Mouse (Mus musculus) heart, embryonic 15.5 days (tissue): ENCODE measurements around the gene Tarsl2. TPM values are rescaled to one million over a fixed set of nuclear protein-coding genes. Genes with fewer than 3 reads are reported as not detected.

ENCODE experiments used
- ATAC-seq: fragments of 200-750 bp; cut with Nextera tagmentation; replicated peaks from 2 replicates; pipeline ENCODE4 v1.8.0; 2017; ENCODE audit warnings: low read depth, moderate TSS enrichment; ENCODE audit not compliant: insufficient number of reproducible peaks, insufficient read depth, low FRiP score
- H3K27ac ChIP-seq: fragments of 300-500 bp; sonication (generic); 2 replicates; pipeline ENCODE4 v1.5.1; 2015; ENCODE audit warnings: mild to moderate bottlenecking, inconsistent platforms
- H3K27me3 ChIP-seq: fragments of 300-500 bp; sonication (generic); 2 replicates; pipeline ENCODE4 v1.6.1; 2015; ENCODE audit warnings: inconsistent platforms
- H3K36me3 ChIP-seq: fragments of 300-500 bp; sonication (generic); 2 replicates; pipeline ENCODE4 v1.6.1; 2015; ENCODE audit warnings: mild to moderate bottlenecking, inconsistent platforms
- H3K4me1 ChIP-seq: fragments of 300-500 bp; sonication (generic); replicated peaks from 2 replicates; pipeline ENCODE4 v1.6.1; 2015; ENCODE audit warnings: inconsistent platforms
- H3K4me2 ChIP-seq: fragments of 300-500 bp; sonication (generic); 2 replicates; pipeline ENCODE4 v1.6.1; 2015; ENCODE audit warnings: inconsistent platforms, mild to moderate bottlenecking, moderate library complexity
- H3K4me3 ChIP-seq: fragments of 300-500 bp; sonication (generic); 2 replicates; pipeline ENCODE4 v1.5.1; 2015; ENCODE audit warnings: mild to moderate bottlenecking, inconsistent platforms
- H3K9ac ChIP-seq: fragments of 300-500 bp; sonication (generic); 2 replicates; pipeline ENCODE4 v1.6.1; 2015; ENCODE audit warnings: mild to moderate bottlenecking, inconsistent platforms
- H3K9me3 ChIP-seq: fragments of 300-500 bp; sonication (generic); replicated peaks from 2 replicates; pipeline ENCODE4 v1.6.1; 2016; ENCODE audit warnings: inconsistent platforms
- WGBS: fragments of 180-500 bp; shearing (Covaris S2); methylation state at CpG from one replicate; pipeline ENCODE4 v1.1.7; 2015; ENCODE audit warnings: mixed read lengths; 5-methylcytosine and 5-hydroxymethylcytosine counted together
- polyA plus RNA-seq: library from polyadenylated mRNA; unstranded; fragments of >200 nt; fragmentation: Nextera tagmentation; extraction: Ambion mirVana; gene quantifications from 2 replicates; pipeline ENCODE4 v1.2.1, GENCODE M21; 2015

Tarsl2 gene
- polyA plus RNA-seq, 1 experiment from 2014 or later, result 17.0 TPM

DNA sequence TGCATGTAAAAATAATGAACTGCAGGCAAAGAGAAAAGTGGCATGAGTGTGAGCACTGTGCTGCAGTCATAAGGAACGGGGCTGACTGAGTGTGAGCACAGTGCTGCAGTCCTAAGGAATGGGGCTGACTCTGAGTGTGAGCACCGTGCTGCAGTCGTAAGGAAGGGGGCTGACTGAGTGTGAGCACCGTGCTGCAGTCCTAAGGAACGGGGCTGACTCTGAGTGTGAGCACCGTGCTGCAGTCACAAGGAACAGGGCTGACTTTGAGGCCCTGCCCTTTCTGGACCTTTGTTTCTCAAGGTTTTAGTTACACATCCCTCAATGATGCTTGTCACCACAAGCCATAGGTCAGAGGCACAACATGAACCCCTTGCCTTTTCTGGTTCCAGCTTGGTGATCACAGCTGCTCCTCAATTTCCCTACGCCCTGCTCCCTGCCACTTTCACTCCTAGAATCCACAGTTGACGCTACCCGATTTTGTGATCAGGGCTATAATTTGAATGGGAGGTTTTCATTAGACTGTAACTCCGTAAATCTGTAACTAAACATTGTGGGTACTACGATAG, 18.6 kb downstream of the Tarsl2 start:
- ATAC-seq, result no peak
- H3K36me3 ChIP-seq, result peaks cover 2% of the 10 kb centered on the region; the same call in 1 of the 2 replicates
- H3K9ac ChIP-seq, result no peak overlapping the region
- no peaks in the 10 kb centered on the region for H3K9me3 ChIP-seq
- H3K4me2 ChIP-seq, result no peak overlapping the region
- H3K4me3 ChIP-seq, result no peak overlapping the region
- H3K4me1 ChIP-seq, result no peaks in the 10 kb centered on the region
- no peak overlapping the region for H3K27ac ChIP-seq
- 80% methylated on average over 11 of the region's 11 CpGs for WGBS
- no peaks in the 10 kb centered on the region for H3K27me3 ChIP-seq

DNA sequence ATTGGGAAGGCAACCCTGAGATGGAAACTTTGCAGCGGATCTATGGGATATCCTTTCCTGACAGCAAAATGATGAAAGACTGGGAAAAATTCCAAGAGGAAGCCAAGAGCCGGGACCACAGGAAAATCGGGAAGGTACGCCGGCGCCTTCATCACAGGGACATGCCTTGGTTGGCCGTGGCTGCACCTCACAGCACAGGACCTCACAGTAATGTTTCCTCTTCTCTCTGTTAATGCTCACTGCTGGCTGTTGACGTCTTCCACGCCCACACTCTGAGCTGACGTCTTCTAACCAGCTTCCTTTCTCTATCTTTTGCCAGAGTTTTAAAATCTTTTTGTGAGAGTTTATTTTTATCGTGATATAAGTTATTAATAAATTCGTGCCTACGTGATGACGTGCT, 19.2 kb downstream of the Tarsl2 start:
- peak; percentile 60; the same call in 1 of the 2 replicates for ATAC-seq
- Histone ChIP-seq H3K27ac (no peak overlapping the region), H3K9me3 (no peaks in the 10 kb centered on the region), H3K9ac (no peak overlapping the region), H3K27me3 (no peaks in the 10 kb centered on the region), H3K4me2 (no peak overlapping the region), H3K4me1 (no peaks in the 10 kb centered on the region), H3K36me3 (peaks cover 4% of the 10 kb centered on the region; the same call in 1 of the 2 replicates), H3K4me3 (no peak overlapping the region)
- 47% methylated on average over 14 of the region's 14 CpGs for WGBS

DNA sequence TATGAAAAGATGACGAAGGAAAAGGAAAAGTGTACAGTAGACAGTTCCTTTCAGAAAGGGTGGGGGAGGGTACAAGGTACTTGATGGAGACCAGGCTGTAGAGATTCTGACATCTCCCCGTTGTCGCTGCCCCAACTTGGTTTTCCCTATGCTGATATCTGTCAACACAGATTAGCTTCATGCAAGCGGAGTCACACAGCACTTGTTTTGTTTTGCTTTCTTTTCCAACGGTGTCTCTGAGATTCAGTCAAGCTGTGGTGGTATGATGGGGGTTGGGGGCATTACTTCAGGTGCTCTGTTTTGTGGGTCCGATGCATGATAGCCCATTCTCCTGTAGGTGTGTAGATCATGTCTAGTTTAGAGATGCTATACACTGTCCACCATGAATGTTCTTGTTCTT, 22.8 kb downstream of the Tarsl2 start:
- Histone ChIP-seq H3K9me3 (no peaks in the 10 kb centered on the region), H3K9ac (no peak overlapping the region), H3K4me1 (no peaks in the 10 kb centered on the region), H3K4me2 (no peak overlapping the region), H3K36me3 (peaks cover 9% of the 10 kb centered on the region; the same call in 1 of the 2 replicates), H3K4me3 (no peak overlapping the region), H3K27ac (no peak overlapping the region), H3K27me3 (no peaks in the 10 kb centered on the region)
- 75% methylated on average over 6 of the region's 6 CpGs for WGBS
- ATAC-seq, result no peak

DNA sequence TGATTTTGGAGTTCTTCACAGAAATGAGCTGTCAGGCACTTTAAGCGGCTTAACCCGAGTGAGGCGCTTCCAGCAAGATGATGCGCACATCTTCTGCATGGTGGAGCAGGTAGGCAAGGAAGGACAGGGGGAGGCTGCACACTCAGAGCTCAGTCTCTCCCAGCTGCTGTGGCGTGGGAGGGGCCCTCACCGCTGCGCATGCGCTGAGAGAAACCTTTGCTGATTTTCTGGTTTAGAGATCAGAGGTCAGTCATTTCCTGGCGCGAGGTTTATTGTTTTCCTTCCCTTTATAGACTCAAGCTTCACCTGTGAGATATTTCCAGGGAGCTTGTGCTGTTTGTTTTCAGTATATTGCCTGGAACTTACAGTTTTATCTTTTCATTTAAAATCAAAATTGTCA, 33.4 kb downstream of the Tarsl2 start:
- Histone ChIP-seq H3K27ac (no peak overlapping the region), H3K4me3 (no peak overlapping the region), H3K9me3 (no peaks in the 10 kb centered on the region), H3K4me1 (no peaks in the 10 kb centered on the region), H3K4me2 (no peak overlapping the region), H3K27me3 (no peaks in the 10 kb centered on the region), H3K9ac (no peak overlapping the region), H3K36me3 (peaks cover 22% of the 10 kb centered on the region)
- WGBS, result 79% methylated on average over 10 of the region's 10 CpGs
- no peak for ATAC-seq

DNA sequence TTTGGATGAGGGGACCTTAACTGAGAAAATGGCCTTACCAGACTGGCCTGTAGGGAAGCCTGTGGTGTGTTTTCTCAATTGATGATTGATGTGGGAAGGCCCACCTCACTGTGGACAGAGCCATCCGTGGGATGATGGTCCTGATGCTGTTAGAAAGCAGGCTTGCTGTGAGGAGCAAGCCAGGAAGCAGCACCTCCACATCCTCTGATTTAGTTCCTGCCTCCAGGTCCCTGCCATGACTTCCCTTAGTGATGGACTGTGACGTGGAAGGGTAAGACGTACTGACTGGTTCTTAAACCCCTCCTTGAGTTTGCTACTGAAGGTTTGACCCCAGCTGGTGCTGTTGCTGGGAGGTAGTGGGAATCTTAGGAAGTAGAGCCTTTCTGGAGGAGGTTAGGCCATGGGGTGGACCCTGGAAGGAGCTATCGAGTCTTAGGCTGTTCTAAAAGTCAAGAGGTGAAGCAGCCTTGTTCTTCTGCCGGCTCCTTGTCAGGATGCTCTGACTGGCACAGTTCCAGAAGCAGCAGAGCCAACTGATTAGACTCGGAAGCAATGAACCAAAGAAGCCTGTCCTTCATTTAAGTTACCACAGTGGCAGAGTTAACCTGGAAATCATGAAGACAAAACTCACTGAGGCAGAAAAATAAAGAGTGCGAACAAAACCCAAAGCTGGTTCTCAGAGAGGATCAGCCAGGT, 34.4 kb downstream of the Tarsl2 start:
- Histone ChIP-seq H3K9me3 (no peaks in the 10 kb centered on the region), H3K4me2 (no peak overlapping the region), H3K9ac (no peak overlapping the region), H3K27me3 (no peaks in the 10 kb centered on the region), H3K27ac (no peak overlapping the region), H3K4me1 (no peaks in the 10 kb centered on the region), H3K36me3 (peaks cover 24% of the 10 kb centered on the region), H3K4me3 (no peak overlapping the region)
- ATAC-seq, result no peak
- 60% methylated on average over 7 of the region's 7 CpGs for WGBS

DNA sequence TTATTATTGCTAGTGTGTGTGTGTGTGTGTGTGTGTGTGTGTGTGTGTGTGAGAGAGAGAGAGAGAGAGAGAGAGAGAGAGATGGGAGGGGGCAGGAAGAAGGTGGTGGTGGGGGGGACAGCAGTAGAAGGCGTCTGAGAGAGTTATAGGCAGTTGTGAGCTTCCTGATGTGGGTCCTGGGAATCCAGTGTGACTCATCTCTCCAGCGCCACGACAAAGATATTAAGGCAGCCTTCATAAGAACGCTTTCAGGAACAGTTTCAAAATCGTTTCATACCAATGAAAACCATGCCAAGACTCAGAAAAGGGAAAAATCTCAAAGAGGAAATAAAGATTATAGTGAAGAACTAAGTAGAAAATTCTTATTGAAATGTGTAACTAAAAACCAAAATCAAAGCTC, 36.5 kb downstream of the Tarsl2 start:
- Histone ChIP-seq H3K9me3 (no peaks in the 10 kb centered on the region), H3K4me2 (no peak overlapping the region), H3K27ac (no peak overlapping the region), H3K9ac (no peak overlapping the region), H3K4me1 (no peaks in the 10 kb centered on the region), H3K4me3 (no peak overlapping the region), H3K36me3 (peaks cover 16% of the 10 kb centered on the region), H3K27me3 (no peaks in the 10 kb centered on the region)
- 55% methylated on average over 5 of the region's 5 CpGs for WGBS
- ATAC-seq, result no peak

DNA sequence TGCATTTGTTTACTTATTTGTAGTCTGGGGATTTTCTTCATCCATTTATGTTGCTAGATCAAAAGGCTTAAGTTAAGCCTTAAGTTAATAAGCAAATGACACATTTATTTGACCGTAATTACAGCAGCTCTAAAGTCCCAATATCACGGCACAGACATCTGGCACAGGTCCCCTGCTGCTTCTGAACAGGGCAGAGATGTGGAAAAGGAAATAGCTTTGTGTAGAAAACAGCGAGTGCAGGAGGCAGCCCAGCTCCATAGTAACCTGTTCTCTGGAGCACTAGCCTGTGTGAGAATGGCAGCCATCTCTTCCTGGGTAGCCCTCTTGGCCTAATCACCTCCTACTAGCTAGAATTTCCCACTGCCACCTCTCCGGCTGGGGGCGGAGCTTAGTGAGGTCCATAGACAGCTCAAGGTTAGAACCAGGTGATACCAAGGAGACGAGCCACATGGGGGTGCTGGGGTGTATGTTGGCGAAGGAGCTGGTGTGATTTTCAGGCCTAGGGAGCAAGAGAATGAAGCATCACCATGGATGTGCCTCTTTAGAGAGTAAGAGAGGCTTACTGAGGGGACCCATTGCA, 39.6 kb downstream of the Tarsl2 start:
- peaks cover 6% of the 10 kb centered on the region for H3K36me3 ChIP-seq
- H3K27ac ChIP-seq, result no peak overlapping the region
- H3K9me3 ChIP-seq, result no peaks in the 10 kb centered on the region
- ATAC-seq, result no peak
- 65% methylated on average over 7 of the region's 7 CpGs for WGBS
- H3K4me3 ChIP-seq, result no peak overlapping the region
- no peak overlapping the region for H3K4me2 ChIP-seq
- H3K9ac ChIP-seq, result no peak overlapping the region
- no peaks in the 10 kb centered on the region for H3K4me1 ChIP-seq
- no peaks in the 10 kb centered on the region for H3K27me3 ChIP-seq

DNA sequence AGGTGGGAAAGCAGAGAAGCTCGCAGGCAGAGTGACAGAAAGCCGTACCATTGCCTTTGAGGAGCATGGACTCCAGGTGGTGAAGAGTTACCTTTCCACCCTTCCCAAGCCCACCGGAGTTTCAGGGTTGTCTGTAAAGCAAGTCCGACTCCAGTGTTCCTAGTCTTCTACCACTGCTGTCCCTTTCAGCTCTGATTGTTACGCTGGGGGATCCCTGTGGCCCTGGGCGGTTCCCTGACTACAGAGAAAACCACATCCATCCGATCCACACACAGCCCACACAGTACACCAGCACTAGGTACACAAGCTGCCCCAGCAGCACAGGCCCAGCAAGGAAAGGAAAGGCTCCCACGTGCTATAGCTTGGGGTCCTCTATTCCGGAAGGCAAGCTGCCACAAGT, 42.0 kb downstream of the Tarsl2 start:
- H3K9ac ChIP-seq, result no peak overlapping the region
- no peaks in the 10 kb centered on the region for H3K9me3 ChIP-seq
- H3K4me2 ChIP-seq, result no peak overlapping the region
- no peak overlapping the region for H3K4me3 ChIP-seq
- no peak for ATAC-seq
- no peaks in the 10 kb centered on the region for H3K4me1 ChIP-seq
- no peak overlapping the region for H3K27ac ChIP-seq
- WGBS, result 93% methylated on average over 9 of the region's 9 CpGs
- H3K36me3 ChIP-seq, result peaks cover 6% of the 10 kb centered on the region
- H3K27me3 ChIP-seq, result no peaks in the 10 kb centered on the region

DNA sequence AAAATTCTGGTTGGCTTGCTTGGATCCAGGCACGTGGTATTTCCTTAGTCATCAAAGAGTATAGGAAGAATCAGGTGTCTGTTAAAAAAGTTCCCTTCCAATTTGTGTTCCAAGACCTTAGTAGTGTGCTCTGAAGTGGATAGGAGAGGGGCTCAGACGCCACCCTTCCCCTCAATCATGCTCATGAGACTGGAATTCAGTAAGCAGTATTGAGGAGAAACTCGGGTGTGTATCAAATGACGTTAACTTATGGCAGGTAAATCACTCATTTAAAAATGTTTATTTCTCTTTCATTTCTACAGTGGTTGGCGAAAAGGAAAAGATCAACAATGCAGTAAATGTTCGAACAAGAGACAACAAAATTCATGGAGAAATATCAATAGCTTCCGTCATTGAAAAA, 46.2 kb downstream of the Tarsl2 start, which contains the start of gene Tm2d3:
Gene Tm2d3, plus strand, starts transcription at position 301 of the 400 bp plus-strand sequence.
- no peaks in the 10 kb centered on the region; the same call in 1 of the 2 replicates for H3K36me3 ChIP-seq
- no peaks in the 10 kb centered on the region for H3K9me3 ChIP-seq
- H3K9ac ChIP-seq, result no peak within 1 kb of the TSS
- no peak within 1 kb of the TSS for H3K4me2 ChIP-seq
- H3K27me3 ChIP-seq, result no peaks in the 10 kb centered on the region
- WGBS, result 86% methylated on average over 7 of the region's 7 CpGs
- peaks cover 13% of the 10 kb centered on the region for H3K4me1 ChIP-seq
- H3K4me3 ChIP-seq, result no peak within 1 kb of the TSS
- no peak within 1 kb of the TSS for H3K27ac ChIP-seq
- ATAC-seq, result no peak

DNA sequence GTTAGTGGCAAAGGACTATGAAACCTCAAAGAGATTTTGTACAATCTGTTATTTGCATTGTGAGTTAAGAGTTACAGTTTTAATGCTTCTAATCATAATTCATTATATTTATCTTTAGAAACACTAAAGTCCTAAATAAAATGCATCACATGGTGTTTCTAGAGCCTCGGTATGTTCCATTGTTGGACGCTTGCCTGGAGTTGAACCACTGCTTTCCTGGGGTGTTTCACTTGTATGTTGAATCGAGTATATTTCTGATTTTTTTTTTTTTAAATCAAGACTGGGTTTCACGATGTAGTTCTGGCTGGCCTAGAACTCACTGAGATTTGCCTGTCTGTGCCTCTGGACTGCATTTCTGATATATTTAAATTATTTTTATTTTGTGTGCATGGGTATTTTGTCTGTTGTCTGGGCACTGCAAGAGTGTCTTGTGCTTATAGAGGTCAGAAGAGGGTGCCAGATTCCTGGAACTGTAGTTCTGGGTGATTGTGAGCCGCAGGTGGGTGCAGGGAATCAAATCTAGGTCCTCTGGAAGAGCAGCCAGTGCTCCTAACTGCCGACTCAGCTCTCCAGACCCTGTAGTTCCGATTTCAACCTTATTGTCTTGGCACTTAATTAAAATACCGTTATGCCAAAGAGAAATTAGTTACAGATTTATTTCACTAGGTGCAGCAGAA, 47.4 kb downstream of the Tarsl2 start:
- Histone ChIP-seq H3K9me3 (no peaks in the 10 kb centered on the region), H3K4me2 (no peak overlapping the region), H3K9ac (no peak overlapping the region), H3K36me3 (peaks cover 8% of the 10 kb centered on the region; the same call in 1 of the 2 replicates), H3K4me1 (peaks cover 13% of the 10 kb centered on the region), H3K27me3 (no peaks in the 10 kb centered on the region), H3K4me3 (no peak overlapping the region), H3K27ac (no peak overlapping the region)
- ATAC-seq, result no peak
- 81% methylated on average over 8 of the region's 8 CpGs for WGBS

DNA sequence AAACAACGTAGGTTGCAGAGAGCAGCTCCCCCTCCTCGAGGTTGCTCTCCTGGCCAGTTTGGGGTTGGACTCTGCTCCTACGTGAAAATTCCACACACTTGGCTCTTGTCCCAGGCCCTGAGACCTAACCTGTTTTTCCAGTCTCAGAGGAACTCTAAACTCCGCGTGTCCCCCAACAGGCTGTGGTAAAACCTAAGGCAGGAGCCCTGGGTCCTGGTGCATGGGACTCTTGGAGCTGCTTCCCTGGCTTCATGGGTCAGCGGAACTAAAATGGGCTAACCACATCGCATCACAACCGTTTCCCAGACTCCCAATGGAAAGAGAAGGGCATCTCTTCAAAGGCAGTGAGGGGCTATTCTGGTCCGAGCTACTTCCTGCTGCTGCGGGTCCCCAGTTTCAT, 48.2 kb downstream of the Tarsl2 start:
- Histone ChIP-seq H3K4me3 (peak overlapping the region; percentile 77), H3K27ac (peak overlapping the region; percentile 76), H3K36me3 (peaks cover 16% of the 10 kb centered on the region), H3K4me1 (peaks cover 13% of the 10 kb centered on the region), H3K9ac (peak overlapping the region; percentile 81), H3K4me2 (peak overlapping the region; percentile 72), H3K9me3 (no peaks in the 10 kb centered on the region), H3K27me3 (no peaks in the 10 kb centered on the region)
- peak; percentile 33; the same call in 1 of the 2 replicates for ATAC-seq
- 2% methylated on average over 10 of the region's 10 CpGs for WGBS
